Comparison of ENCODE assay signal across 8 mouse cellular contexts in genomic region chr13:97234785-97235417, GRCm38 (mm10). TPM values are rescaled to one million over a fixed set of nuclear protein-coding genes. Genes with fewer than 3 reads are reported as not detected.
DNase-seq lines count a peak whose midpoint lies in the region; ATAC-seq and TF ChIP-seq lines count a peak whose summit lies in the region.

No protein-coding gene starts in this region.

- H3K4me2 ChIP-seq in lung, embryonic 15.5 days = peak overlapping the region; percentile 55

- peak; percentile 40 for DNase-seq in G1E (ENCODE audit: low spot score)
- peak; percentile 65 to 77 for DNase-seq in cerebellum, adult 2 months
- peak; percentile 87 for DNase-seq in hindbrain, embryonic 10.5 days (ENCODE audit: low spot score)
- peak; percentile 83 for DNase-seq in layer of hippocampus, adult 9-10 months (ENCODE audit: low spot score)
- DNase-seq in testis, postnatal 14 days (ENCODE audit: low spot score) = peak; percentile 55

- no peak for TF ChIP-seq CTCF in G1E (IDR thresholded peaks at IDR 0.05; ENCODE audit: low read depth, low read length)
- peak; percentile 86 for TF ChIP-seq CTCF in cerebellum, adult 2 months (IDR thresholded peaks at IDR 0.05; ENCODE audit: borderline replicate concordance, insufficient read depth, low read depth, low read length)
- peak; percentile 44 for TF ChIP-seq CTCF in olfactory bulb, adult 2 months (IDR thresholded peaks at IDR 0.05; ENCODE audit: insufficient read depth, low read depth, low read length)

- H3K9ac ChIP-seq in lung, embryonic 15.5 days = peak overlapping the region; percentile 17; the same call in 1 of the 2 replicates

- H3K27ac ChIP-seq in cerebellum, adult 2 months (ENCODE audit: insufficient read depth, low read length) = no peak overlapping the region
- H3K27ac ChIP-seq in hindbrain, embryonic 10.5 days = peak overlapping the region; percentile 83
- H3K27ac ChIP-seq in lung, embryonic 15.5 days = no peak overlapping the region
- no peak overlapping the region for H3K27ac ChIP-seq in olfactory bulb, adult 2 months (ENCODE audit: insufficient read depth, low read depth, low read length)

- WGBS in cerebellum, adult 2 months = 20% methylated on average over 17 of the region's 17 CpGs
- WGBS in hindbrain, embryonic 10.5 days = 20% methylated on average over 17 of the region's 17 CpGs
- 14% methylated on average over 17 of the region's 17 CpGs for WGBS in lung, embryonic 15.5 days
- WGBS in olfactory bulb, adult 2 months = 18% methylated on average over 17 of the region's 17 CpGs

- no peaks in the 10 kb centered on the region for H3K36me3 ChIP-seq in G1E (replicated peaks)
- no peaks in the 10 kb centered on the region for H3K36me3 ChIP-seq in hindbrain, embryonic 10.5 days
- H3K36me3 ChIP-seq in lung, embryonic 15.5 days = no peaks in the 10 kb centered on the region

- no peak for TF ChIP-seq POLR2A in cerebellum, adult 2 months (IDR thresholded peaks at IDR 0.05; ENCODE audit: borderline replicate concordance, insufficient read depth, low read length)
- no peak for TF ChIP-seq POLR2A in olfactory bulb, adult 2 months (IDR thresholded peaks at IDR 0.05; ENCODE audit: insufficient read depth, low read depth, low read length)

- no peak for ATAC-seq in G1E (ENCODE audit: extremely low read depth, insufficient number of reproducible peaks, low FRiP score, poor library complexity, severe bottlenecking)
- ATAC-seq in frontal cortex, adult (ENCODE audit: low TSS enrichment) = peak; percentile 86
- ATAC-seq in lung, embryonic 15.5 days (ENCODE audit: borderline replicate concordance, extremely low read depth, low FRiP score, low TSS enrichment) = peak; percentile 56; the same call in 1 of the 2 replicates

- H3K9me3 ChIP-seq in G1E (replicated peaks) = no peaks in the 10 kb centered on the region
- no peaks in the 10 kb centered on the region for H3K9me3 ChIP-seq in hindbrain, embryonic 10.5 days
- H3K9me3 ChIP-seq in lung, embryonic 15.5 days = no peaks in the 10 kb centered on the region

- peaks cover 11% of the 10 kb centered on the region for H3K27me3 ChIP-seq in G1E (ENCODE audit: insufficient read depth, low read length)
- H3K27me3 ChIP-seq in cerebellum, adult 2 months (ENCODE audit: control insufficient read depth, insufficient read depth, low read length) = no peaks in the 10 kb centered on the region; the same call in 1 of the 2 replicates
- peaks cover 13% of the 10 kb centered on the region; the same call in 1 of the 2 replicates for H3K27me3 ChIP-seq in hindbrain, embryonic 10.5 days (ENCODE audit: insufficient read depth, poor library complexity, severe bottlenecking)
- H3K27me3 ChIP-seq in lung, embryonic 15.5 days = no peaks in the 10 kb centered on the region

- H3K4me1 ChIP-seq in G1E (ENCODE audit: insufficient read depth, low read depth, low read length) = no peaks in the 10 kb centered on the region
- H3K4me1 ChIP-seq in cerebellum, adult 2 months (ENCODE audit: control insufficient read depth, insufficient read depth, low read length) = no peaks in the 10 kb centered on the region
- H3K4me1 ChIP-seq in hindbrain, embryonic 10.5 days (replicated peaks) = peaks cover 25% of the 10 kb centered on the region
- peaks cover 29% of the 10 kb centered on the region for H3K4me1 ChIP-seq in lung, embryonic 15.5 days
- peaks cover 2% of the 10 kb centered on the region; the same call in 1 of the 2 replicates for H3K4me1 ChIP-seq in olfactory bulb, adult 2 months (ENCODE audit: control insufficient read depth, insufficient read depth, low read length)

- no peak overlapping the region for H3K4me3 ChIP-seq in G1E (ENCODE audit: low read depth, low read length)
- H3K4me3 ChIP-seq in cerebellum, adult 2 months (replicated peaks; ENCODE audit: insufficient read depth, low read depth, low read length) = no peak overlapping the region
- peak overlapping the region; percentile 52 for H3K4me3 ChIP-seq in hindbrain, embryonic 10.5 days
- H3K4me3 ChIP-seq in lung, embryonic 15.5 days = peak overlapping the region; percentile 25
- H3K4me3 ChIP-seq in olfactory bulb, adult 2 months (ENCODE audit: insufficient read depth, low read depth, low read length) = 0 out of 2 replicates have a peak overlapping the region, but pooled peaks have one; percentile 4

RNA-seq across cellular contexts. Expression of gene Enc1, which starts 6.0 kb away (rescaled TPM):
- 0.29 and 0.38 TPM in 2 replicates for total RNA-seq in G1E (2014; fragmentation: Nextera tagmentation)
- total RNA-seq in G1E (2017) = 0.81 and 0.82 TPM in 2 replicates
- polyA plus RNA-seq in G1E (2012) = 0.20 and 0.24 TPM in 2 replicates
- 16.7 and 20.2 TPM in 2 replicates for polyA plus RNA-seq in cerebellum, adult 2 months (2012; rRNA removed)
- polyA plus RNA-seq in hindbrain, embryonic 10.5 days (2016; fragmentation: Nextera tagmentation; extraction: Ambion mirVana) = 11.2 and 18.6 TPM in 2 replicates
- polyA plus RNA-seq in lung, embryonic 15.5 days (2015; fragmentation: Nextera tagmentation; extraction: Ambion mirVana) = 11.7 and 12.5 TPM in 2 replicates
- polyA plus RNA-seq in olfactory bulb, adult 2 months (2012; ENCODE audit: insufficient read depth, insufficient read length, low replicate concordance, missing spikeins) = not detected in 2 replicates

RNA-seq across cellular contexts. Expression of gene Hexb, which starts 36.7 kb away (rescaled TPM):
- total RNA-seq in G1E (2014; fragmentation: Nextera tagmentation) (33.0 and 34.5 TPM in 2 replicates), G1E (2017) (139 and 141 TPM in 2 replicates)
- 7.6 and 11.6 TPM in 2 replicates for polyA plus RNA-seq in G1E (2012)
- polyA plus RNA-seq in cerebellum, adult 2 months (2012; rRNA removed) = 61.0 and 62.9 TPM in 2 replicates
- polyA plus RNA-seq in hindbrain, embryonic 10.5 days (2016; fragmentation: Nextera tagmentation; extraction: Ambion mirVana) = 18.7 and 23.4 TPM in 2 replicates
- polyA plus RNA-seq in lung, embryonic 15.5 days (2015; fragmentation: Nextera tagmentation; extraction: Ambion mirVana) = 32.3 and 34.7 TPM in 2 replicates
- polyA plus RNA-seq in olfactory bulb, adult 2 months (2012; ENCODE audit: insufficient read depth, insufficient read length, low replicate concordance, missing spikeins) = not detected in 2 replicates

Comparison
In these comparisons a context has a peak if more than half of its experiments do, and no peak if none do; other contexts are left out.
1. H3K4me3 ChIP-seq: peak in hindbrain, embryonic 10.5 days (single experiment), lung, embryonic 15.5 days (single experiment) and olfactory bulb, adult 2 months (single experiment); none in G1E (single experiment) and cerebellum, adult 2 months (single experiment).
2. Peak in every context shown above with its lines, with median percentiles within 50 percentile points of each other: DNase-seq.